Mouse (Mus musculus) lung, postnatal 14 days (tissue): ENCODE measurements around the gene Gramd4.

Experiments used
- DNase-seq: peaks from one replicate; pipeline ENCODE4 v3.0.0; 2021

The Gramd4 gene

DNA sequence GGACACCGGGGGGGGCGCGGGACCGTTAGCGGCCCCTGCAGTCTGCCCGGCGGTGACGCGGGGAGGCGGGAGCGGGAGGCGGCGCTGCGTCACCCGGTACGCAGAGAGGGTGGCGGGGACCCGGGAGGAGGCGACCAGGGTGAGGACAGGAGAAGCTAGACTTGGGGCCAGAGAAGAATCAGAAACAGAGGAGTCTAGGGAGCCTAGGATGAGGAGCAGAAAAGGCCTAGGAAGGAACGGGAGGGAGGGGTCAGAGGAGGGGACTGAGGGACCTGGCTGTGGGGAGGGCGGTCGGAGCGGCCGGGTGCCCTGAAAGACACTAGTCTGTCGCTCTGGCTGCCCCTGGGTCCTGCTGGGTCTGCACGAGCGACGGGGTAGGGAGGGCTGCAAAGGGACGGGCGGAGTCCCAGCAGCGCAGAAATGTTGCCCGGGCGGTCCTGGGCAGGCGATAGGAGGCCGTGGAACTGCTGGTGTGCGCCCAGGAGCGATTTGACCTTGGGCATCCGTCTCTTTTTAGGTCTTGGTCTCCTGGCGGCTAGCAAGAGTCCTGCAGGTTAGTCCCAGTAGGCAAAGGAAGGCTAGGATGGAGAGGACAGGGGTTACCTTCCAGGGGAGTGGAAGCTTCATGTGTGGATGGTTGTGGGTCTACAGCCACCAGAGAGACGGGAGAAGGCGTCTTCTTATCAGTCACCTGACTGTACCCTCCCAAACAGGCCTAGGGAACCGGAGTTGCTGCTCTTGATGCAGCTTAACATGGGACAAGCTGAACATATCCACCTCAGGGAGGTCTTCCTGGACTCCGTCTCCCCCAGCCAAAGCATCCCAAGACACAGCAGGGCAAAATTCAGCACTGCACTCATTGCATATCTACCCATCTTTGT is 128.4 kb downstream of the Gramd4 start, which contains the start of gene Cerk:
Cerk (minus strand) TSS at position 453 of the 881 bp plus-strand sequence.
- peak; percentile 85 for DNase-seq

DNA sequence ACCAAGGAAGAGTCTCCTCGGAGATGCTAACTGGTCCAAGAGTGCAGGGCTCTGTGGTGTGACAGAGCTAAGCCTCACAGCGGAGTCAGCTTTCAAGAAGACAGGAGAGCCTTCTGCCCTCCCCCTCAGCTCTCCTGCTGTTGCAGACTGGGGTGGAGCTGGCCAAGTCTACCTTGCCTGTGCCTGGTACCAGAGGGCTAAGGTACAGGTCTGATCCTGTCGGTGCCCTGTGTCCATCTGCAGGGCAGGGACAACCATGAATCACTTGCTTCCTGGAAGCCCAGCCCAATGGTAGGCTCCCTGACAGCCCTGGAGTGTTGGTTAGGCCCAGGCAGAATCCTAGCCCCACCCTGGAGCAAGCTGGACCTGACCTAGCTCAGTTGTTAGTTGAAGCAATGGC is 129.2 kb downstream of the Gramd4 start:
- no peak for DNase-seq
